Mouse (Mus musculus) embryo, embryonic 10 days (tissue): ENCODE measurements at regions not wholly inside any gene's neighbourhood (a gene's known extent, or its start where the extent isn't known, plus 50 kb on each side); places are given as distances from the start of the nearest gene placed in this dataset.

Experiments used
- DNase-seq: peaks from one replicate; pipeline ENCODE4 v3.0.0-alpha.2; 2015; ENCODE audit warnings: low spot score

DNA sequence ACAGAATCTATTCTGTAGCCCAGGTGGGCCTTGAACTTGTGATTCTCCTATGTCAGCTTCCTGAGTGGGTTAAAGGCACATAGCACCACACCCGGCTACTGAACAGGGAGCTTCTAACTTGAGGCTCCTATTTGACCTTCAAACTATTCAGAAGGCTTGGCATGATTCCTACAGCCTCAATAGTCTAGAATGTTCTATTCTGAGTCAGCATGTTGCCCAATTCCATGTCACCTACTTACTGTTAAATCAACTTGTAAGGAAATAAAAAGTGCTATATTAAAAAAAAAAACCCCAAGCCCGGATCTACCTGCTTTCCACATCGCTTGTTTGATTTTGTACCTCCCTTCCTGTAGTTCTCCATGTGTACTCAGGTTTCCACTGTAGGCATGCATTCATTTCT is 87.6 kb upstream of the Klf4 start:
- DNase-seq, result no peak

- DNase-seq, result no peak
Measured at GRCm38 (mm10) chr4:55615808-55616207, 83.5 kb upstream of the Klf4 start.

DNA sequence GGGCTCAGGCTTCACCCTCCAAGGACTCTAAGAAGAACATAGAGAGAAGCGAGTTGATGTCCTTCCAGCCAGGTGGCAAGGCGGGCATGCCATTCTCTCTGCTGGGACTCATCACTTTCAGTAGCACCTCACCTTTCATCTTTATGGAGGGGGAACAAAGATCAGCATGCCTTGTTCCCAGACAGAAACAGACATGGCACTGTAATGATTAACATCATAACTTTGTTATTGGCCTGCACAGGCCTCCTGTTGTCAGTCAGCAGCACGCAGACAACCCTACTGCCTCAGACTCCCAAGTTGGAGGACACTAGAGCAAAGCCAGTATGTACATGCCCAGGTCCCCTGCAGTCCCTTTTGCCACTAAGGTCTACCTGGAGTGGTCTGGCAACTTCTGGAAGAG is 81.3 kb upstream of the Klf4 start:
- no peak for DNase-seq

GRCm38 (mm10) chr4:55610998-55611397 is 78.7 kb upstream of the Klf4 start:
- DNase-seq, result no peak

GRCm38 (mm10) chr4:55609214-55609613 is 76.9 kb upstream of the Klf4 start:
- no peak for DNase-seq

DNA sequence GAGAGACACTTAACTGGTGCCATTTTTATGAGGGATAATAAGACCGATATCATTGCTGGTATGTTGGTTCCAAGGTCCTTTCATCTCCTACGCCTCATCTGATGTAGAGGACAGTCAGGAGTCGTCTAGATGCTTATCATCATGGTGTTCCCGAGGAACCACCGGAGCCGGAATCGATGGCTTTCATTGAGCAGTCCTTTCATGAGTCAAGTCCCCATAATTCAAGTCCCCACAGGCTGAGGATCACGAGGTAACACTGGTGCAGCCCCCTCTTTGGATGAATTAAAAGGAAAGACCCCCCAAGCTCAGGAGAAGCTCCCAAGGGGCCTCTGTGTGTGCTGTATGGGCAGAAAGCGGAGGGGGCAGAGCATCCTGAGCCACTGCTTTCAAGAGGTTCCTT is 73.3 kb upstream of the Klf4 start:
- no peak for DNase-seq

DNA sequence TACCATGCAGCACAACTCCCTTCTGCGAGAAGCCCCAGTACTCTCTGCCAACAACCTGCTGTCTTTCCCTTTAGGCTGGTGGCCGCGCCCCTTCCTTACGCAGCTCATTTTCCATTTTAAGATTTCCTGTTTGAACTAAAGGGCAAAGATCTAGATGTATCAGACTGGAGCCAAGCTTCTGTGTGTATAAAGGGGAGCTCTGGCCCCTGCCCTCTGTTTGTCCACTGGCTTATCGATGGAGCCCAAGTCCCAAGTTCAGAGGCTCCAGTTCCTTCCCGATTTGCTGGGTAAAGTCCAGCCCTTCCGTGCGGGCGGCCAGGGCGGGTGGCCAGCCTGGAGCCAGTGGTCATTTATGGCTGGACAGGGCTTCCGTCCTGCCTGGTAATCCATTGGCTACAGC is 72.6 kb upstream of the Klf4 start:
- no peak for DNase-seq

DNA sequence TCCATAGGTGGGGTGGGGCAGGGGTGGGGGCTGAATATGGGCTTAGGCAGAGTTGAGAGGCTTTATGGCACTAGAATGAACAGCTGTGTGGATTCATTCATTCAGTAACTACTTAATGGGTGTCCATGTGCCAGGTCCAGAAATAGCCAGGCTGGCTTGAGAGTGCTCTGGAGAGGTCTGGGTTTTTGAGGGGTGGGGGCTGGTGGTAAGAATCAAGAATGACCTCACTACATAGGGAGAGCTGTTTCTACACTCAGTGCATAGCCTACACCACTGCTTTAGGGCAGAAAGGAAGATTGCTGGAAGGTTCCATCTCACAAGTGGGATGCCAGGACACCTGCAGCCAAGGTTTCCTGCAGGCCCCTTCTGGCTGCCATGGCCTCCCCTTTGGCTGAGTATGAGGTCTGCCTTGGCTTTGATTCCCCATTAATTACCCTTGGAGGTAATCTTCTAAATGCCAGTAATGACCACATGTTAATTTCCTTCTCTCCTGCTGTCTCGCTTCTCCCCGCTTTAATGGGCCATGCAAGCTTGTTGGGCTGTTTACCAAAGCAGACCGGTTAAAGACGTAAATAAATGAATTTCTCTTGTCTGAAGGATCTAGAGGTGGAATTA is 71.7 kb upstream of the Klf4 start:
- DNase-seq, result no peak

- DNase-seq, result no peak
Measured at GRCm38 (mm10) chr4:55595203-55595602, 62.9 kb upstream of the Klf4 start.

DNA sequence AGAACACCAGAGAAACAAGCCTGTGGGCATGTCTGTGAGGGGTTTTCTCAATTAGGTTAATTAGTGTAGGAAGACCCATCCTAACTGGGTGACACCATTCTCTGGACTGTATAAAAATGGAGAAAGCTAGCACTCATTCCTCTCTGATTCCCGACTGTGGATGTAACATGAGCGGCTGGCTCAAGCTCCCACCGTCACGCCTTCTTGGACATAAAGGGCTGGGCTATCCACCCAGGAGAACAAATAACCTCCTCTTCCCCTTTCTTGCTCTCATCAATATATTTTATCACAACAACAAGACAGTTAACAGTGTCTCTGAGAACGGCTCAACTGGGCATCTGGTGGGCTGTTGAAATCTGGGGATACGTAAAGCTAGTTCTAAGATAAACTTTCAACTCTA is 62.4 kb upstream of the Klf4 start:
- no peak for DNase-seq

DNA sequence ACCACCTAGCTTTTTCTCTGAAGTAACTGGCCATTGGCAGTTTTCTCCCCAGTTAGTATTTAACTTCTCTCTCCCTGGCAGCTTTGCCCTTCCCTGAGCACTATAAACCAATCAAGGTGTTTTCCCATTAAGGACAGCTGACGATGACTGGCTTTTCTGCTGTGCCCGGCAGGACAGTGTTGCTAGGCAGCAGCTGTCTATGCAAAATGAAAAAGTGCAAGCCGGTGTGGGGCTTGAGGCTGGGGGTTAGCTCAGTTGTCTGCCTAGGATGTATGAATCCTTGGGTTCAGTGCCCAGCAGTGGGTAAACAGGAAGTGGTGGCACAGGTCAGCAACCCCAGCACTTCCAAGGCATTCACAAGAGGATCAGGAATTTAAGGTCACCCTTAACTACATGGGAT is 60.9 kb upstream of the Klf4 start:
- DNase-seq, result peak; percentile 22

GRCm38 (mm10) chr4:55586212-55586611 is 53.9 kb upstream of the Klf4 start:
- no peak for DNase-seq

DNA sequence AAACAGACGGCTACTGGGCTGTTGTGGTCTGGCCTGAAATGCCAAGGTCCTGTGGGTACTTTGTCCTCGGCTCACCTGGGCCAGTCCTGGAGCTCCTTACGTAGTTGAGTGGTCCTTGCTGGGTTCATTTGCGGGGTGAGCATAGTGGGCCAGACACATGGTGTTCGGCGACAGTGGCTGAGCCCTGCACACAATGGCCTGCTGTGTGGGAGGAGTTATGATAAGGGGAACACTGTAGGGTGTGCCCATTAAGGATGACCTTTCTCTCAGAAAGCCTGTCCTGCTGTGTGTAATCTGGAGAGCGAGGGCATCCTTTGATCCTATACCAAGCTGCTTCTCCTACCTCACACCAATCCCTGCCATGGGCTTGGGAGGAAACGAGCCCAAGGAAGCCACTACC is 51.3 kb upstream of the Klf4 start:
- no peak for DNase-seq
